Mouse (Mus musculus): ENCODE results near the gene Thegl.

- TF ChIP-seq CTCF (IDR thresholded peaks at IDR 0.05; ENCODE audit: extremely low read depth, insufficient read length, insufficient replicate concordance, low read depth, low read length) (no peak), POLR2A (IDR thresholded peaks at IDR 0.05; ENCODE audit: low read depth, low read length) (no peak)
These were observed 93.0 kb downstream of the Thegl start for GRCm38 (mm10) chr5:77108806-77109205.

Measured in small intestine, adult 2 months (tissue).